Mouse (Mus musculus) cerebellum, adult (tissue): ENCODE measurements around the gene Cnot6.
A peak's percentile ranks its signal among the peaks of the same experiment; 100 is the strongest.

ENCODE experiments used
- ATAC-seq: cut with Nextera tagmentation; 2 replicates; pipeline ENCODE4 v1.9.2; 2017; ENCODE audit warnings: mild to moderate bottlenecking, moderate library complexity, mixed read lengths; ENCODE audit not compliant: insufficient number of reproducible peaks, low FRiP score, low TSS enrichment

The Cnot6 gene

DNA sequence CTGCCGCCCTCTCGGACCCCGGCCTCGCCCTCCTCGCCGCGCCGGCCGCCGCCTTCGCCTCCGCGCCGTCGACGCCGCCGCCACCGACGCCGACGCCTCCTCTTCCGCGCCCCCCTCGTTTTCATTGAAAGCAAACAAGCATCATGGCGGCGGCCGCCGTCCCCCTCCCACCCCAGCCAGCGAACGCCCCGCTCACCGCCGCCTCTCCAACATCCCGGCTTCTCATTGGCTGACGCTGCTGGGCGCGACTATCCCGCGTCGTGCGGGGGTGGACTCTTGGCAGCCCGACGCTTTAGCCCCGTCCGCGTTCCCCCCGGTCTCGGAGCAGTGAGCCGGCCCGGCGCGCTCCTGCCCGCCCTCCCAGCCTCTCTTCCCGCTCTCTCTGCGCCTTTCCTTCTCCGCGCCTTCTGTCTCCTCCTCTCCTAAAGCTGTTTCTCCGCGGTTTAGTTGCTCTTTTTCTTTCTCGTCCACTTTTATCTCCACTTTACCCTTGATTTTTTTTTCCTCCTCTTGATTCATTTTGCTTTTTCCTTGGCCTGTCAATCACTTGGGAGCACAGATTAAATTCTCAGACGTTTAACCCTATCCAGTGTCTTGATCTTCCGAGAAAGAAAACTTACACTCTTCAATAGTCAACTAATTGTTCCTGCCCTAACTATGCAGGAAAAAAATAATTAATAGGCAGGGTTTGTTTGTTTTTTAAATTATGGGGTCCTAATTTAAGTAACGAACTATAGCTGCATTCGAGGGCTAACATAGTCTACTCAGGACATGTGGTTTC is at the start of gene Cnot6:
Cnot6 (minus strand) TSS at position 169 of the 781 bp plus-strand sequence.
- ATAC-seq, result peak; percentile 98

DNA sequence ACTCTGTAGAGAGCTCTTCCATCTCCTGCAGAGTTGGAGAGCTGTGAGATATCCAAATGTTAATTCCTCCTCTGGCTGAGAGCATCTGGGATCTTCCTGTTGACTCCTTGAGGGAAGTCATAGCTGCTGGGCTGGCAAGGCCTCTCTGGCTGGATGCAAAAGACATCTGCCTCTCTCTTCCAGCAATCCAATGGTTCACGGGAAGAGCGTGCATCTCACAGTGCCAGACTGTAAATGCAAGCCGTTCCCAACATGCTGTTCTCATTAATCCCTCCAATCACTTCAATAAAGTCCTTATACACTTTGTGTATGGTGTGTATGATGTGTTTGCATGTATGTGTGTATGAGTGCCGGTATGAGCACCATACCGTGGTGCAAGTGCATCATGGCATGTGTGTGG is 48.6 kb upstream of the Cnot6 start:
- ATAC-seq, result no peak

DNA sequence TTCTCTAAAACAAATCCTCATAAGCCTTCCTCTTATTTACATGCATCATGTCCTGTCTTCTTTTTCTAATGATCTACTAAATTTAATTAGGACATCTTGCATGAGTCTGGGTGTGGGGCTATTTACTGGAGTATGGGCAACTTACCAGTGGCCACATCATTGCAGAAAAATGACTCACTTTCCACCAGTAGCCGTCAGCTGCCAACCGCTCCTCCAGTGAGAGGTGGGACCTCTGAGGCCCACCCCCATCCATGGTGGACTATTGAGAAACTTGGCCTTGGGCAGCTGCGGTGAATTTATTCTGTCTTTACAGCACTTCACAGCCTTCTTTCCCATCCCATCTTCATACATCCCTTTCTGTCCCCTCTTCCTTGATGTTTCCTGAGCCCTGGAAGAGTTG is 45.6 kb upstream of the Cnot6 start:
- ATAC-seq, result no peak

DNA sequence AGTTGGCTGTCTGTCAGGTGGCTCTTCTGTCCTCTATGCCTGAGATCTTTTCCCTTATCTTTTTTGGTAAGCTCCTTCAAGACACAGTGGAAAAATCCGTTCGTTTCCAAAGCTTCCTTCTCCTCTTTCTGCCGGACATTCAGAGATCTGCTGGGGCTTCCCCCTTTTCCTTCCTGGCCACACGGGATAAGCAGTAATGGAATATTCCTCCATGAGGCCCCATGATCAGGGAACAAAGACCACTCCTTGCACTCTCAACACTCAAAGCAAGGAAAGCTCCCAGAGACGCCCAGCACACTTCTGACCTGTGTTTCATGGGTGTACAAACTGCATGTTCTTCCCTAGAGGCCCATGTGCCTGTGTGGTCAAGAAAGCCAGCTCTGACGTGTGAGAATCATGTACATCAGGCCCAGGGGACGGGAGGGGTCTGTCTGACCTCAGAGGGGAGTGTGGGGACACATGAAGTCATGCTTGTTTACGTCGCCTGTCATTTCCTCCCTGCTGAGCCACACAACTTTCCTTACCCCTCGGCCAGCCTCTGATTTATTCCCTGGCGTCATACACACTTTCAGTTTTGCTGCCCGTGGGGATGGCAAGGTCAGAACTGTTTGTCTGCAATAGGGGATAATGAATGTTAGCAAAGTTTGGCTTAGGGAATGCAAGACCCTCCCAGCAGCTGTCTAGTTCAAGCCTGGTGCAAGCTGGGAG is 42.6 kb upstream of the Cnot6 start:
- ATAC-seq, result no peak

DNA sequence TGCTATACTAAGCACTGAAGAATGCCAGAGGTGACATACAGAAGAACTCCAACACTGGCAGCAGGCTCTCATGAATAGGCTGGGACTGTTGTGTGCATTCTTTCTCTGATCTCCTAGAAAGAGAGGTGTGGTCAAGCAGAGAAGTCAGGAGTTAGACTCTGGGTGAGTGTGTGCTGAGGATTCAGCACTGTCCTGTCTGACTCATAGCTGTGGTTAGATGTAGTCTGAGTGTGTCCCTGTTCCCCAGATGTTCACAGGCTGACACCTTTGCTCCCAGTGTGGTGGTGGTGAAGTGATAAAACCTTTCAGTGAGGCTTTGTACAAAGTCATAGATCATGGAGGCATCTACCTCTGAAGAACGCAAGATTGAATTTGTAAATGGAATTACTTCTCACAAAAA is 34.2 kb upstream of the Cnot6 start:
- ATAC-seq, result no peak

DNA sequence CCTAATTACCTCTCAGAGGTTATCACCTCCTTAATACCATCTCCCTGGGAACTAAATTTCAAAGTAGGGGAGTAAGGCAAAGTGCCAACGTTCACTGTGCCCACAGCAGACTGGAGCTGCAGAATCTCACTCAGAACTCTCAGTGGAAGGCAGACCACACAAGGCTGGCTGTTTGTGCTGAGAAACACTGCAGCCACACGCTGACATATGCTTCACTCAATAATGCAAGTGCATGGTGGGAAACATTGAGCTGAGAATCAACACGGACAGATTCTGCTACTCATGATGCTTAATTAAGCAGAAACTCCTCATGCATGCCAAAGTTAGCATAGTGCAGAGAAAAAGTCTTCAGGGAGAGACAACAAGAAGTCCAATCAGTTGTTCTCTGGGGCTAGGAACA is 33.3 kb upstream of the Cnot6 start:
- no peak for ATAC-seq

DNA sequence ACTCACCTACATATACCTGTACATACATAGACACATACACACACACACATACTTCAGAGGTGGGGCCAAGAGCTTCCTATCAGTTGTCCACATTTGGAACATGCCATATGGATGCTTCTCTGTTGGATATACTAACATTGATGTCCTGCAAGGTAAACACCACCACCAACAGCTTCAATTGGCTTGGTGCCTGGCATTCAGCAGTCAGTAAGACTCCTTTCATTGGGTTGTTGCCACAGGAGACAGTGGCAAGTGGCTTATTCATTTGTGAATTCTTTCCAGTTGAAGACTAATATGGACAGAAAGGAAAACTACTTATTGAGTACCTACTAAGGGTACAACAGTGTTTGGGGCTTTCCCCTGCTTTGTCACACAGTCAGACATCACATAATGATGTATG is 32.5 kb upstream of the Cnot6 start:
- no peak for ATAC-seq

DNA sequence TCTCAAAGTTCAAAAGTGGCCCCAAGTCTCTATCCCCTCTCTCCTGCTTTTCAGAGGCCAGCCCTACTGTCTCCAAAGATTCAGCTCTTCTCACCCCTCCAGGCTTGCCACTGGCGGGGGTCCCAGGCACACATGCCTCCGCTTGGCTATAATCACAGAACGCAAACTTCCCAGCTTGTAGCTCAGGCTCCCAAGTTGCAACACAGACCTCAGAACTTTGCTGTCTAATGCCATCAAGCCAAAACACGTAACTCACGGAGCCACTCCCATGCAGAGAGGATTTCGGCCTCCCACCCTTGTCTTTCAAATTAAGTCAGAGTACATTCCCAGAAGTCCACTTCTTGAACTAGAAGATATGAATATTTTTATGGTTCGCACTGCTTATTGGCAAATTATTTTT is 31.1 kb upstream of the Cnot6 start:
- ATAC-seq, result no peak

DNA sequence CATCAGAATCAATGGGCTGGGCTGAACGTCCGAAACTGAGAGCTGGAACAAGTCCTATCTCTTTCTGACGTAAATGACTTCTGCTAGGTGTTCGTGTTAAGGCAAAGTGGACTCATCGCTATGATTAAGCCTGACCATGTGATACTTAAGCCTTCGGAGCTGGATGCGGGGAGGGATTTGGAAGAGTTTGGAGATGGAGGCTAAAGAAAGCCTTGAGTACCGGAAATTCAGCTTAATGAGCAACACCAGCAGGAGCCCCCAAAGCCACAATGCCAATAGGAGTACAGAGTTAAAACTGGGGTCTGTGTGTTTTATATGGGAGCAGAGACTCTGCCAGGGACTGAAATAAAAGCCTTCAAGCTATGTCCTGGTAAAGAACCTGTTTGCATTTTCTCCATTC is 29.7 kb upstream of the Cnot6 start:
- ATAC-seq, result no peak

DNA sequence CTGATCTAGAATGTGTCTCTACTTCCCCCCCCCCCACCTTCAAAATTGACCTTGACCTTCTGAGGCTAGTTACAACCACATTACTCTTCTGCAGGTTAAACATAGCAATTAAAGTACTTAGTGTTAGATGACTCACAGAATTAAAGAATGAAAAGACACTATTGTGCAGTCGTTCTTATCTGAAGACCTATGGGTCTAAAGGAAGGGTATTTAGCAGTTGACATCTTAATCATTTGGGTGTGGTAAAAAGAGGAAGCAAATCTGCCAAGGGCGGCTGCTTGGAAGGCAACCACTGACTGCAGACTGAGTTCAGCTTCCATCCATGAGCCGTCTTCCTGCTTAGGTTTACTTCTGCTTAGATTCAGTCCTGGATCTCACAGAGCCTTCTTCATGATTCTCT is 27.3 kb upstream of the Cnot6 start:
- ATAC-seq, result no peak

DNA sequence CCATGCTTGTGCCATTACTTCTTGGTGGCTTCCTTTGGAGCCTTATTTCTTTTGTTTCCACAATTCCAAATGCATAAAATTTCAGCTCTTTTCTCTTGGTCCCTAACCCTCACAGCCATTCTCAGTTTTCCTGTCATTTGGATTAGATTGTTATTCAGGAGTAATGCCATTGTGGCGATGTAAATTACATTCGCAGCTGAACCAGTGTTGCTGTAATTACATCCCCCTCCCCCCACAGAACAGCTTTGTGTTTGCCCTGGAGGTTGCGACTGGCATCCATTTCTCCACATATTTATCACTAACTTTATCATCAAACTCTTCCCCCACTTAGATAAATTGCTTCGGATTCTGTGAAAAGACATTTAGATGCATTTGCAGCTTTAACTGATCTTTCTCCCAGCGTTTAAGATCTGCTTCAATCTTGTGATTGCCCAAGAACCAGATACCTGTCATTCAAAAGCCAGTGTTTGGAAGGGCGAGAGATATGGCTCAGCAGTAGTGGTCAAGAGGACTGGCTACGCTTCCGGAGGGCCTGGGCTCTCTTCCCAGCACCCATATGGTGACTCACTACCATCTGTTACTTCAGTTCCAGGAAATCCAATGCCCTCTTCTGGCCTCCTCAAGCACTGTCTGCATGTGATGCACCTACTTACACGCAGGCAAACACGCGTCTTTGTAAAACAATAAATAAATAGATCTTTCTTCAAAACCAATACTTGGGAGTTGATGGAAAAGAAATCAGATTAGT is 26.3 kb upstream of the Cnot6 start:
- no peak for ATAC-seq

DNA sequence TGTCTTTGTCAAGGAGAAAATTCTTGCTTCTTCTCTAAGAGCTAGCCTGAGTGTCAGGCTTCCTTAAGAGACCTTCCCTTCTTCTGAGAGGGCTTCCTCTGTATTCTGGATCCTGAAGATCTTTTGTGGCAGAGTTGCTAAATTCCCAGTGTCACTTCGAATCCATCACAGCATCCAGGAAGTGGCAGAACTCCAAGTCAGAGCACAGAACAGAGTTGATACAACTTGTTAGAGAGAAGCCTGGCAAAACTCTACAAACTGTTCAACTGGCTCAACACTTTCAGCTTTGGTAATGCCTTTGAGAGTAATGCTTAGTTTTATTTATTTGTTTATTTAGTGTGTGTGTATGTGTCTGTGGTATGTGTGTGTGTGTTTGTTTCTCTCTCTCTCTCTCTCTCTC is 25.1 kb upstream of the Cnot6 start:
- no peak for ATAC-seq

DNA sequence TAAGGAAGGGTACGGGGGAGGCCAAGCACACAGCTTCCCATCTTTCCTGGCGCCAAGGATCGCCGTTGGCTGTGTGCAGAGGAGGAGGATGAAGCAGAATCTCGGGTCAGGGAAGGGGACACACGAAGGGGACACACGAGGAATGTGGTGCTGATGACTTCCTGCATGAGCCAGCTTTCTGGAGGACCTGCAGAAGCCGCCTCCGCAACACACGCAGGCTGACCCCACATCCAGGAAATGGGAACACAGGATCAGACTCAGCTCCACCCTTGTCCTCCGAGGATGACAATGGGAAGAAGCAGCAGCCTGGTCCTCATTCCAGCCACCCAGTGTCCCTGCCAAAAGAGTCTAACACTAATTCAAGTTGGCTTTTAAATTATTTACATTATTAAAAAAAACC is 22.2 kb upstream of the Cnot6 start:
- no peak for ATAC-seq

DNA sequence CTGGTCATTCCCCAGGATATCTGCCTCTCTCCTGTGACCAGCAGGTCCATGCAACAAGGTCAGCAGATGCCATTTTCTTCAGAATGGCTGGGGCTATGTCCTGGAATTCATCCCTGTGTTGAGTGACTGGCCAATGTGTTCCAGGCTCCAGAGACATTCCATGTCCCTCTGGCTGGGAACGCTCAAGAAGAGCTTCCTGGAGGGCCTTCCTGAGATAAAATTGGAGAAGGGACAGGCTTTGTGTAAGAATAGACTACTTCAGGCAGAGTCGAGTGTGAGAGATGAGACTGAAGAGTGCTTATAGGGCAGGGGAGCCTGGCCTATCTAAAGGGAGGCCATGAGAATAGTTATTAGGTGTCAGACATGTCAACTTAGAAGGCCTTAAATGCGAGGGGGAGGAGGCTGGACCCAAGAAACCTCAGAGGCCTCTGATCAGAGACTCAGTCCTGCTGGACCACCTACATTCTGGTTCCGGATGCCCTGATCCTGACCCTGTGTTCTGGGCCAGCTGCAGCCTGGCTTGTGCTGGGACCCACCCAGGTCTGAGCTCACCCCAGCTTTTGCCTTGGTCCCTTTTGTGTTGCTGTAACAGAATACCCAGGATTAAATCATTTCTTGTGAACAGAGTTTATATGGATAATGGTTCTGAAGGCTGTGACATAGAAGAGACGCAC is 17.9 kb upstream of the Cnot6 start:
- ATAC-seq, result no peak

DNA sequence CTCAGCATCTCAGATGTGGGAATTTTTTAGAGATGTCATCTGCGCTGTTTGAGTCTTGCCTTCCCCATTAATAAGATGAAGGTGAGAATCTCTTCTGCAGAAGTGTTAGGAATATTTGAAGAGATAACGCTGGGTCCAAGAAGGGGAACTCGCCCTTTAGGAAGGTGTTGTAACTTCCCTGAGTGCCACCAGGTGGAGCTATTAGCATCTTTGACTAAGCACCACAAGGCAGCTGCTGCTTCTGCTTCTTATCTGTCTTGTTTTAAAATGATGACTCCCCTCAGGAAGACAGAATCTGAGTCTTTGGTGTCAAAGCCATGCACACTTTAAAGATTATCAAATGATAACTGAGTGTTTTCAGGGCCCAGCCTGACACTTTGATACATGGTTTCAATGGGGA is 15.4 kb upstream of the Cnot6 start:
- no peak for ATAC-seq

DNA sequence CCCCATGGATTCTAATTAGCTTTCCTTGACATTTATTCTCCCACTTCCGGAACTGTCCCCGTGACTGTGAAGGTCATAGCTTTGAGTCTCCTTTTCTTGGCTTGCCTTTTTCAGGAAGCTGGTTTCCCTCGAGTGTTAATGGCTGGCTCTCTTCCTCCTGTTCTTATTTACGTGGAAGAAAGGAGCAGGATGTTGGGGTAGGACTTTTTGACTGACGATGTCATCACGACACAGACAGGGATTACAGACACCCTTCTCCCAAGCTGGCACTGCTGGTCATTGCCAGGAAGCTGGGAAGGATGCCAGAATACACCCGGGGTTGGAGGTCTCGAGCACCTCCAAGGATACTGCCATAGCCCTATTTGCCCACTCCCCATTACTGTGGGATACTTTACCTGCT is 14.3 kb upstream of the Cnot6 start:
- ATAC-seq, result no peak

DNA sequence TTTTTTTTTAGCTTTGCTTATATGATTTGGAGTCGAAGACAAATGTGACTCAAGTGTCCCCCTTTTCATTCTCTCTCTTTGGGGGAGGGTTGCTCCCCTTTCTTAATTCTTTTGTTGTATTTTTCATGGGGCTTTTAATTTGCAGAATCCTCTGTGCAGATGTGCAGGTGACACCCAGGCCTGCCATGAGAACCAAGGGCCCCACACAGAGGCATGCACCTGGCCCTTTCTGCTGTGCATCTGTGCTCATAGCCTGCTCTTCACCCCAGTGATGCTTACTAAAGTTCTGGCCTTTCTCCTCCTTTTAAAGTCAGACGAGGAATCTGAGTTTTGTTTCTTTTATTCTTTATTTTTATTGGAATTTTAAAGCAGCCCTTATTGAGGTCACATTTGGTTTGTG is 12.2 kb upstream of the Cnot6 start:
- no peak for ATAC-seq

DNA sequence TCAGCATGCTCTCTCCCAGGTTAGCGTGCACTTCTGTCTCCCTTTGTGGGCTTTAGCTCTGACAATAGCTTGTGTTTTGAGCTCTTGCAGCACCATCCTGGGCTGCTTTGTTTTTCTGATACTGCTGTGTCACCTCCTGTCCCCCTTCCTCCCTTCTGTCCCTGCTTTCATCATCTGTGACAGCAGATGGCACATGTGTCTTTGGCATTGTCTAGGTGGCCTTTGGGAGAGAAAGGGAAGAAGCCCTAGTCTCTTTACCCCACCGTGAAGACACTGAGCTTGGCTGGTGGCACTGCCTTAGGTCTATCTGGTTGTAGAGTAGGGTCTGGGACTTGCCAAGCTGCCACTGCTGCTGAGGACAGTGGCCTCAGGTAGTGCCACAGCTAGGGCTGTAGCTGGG is 10.8 kb upstream of the Cnot6 start:
- ATAC-seq, result no peak

DNA sequence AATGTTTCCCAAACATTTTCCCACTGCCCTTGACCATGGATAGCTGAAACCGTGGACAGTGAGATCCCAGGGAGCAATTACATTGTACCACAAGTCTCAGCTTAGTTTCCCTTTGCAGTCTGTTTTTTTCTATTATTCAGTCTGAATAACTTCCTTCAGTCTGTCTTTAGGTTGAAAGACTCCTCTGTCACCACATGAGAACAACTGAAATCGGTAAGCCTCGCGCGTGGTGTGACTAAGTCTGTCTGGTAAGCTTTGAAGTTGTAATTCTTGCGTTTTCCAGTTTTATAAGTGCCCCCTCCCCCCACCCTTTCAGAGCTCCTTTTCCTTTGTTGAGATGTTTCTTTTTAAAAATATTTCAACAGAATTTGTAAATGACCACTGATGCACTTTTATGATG is 10.2 kb upstream of the Cnot6 start:
- ATAC-seq, result no peak

DNA sequence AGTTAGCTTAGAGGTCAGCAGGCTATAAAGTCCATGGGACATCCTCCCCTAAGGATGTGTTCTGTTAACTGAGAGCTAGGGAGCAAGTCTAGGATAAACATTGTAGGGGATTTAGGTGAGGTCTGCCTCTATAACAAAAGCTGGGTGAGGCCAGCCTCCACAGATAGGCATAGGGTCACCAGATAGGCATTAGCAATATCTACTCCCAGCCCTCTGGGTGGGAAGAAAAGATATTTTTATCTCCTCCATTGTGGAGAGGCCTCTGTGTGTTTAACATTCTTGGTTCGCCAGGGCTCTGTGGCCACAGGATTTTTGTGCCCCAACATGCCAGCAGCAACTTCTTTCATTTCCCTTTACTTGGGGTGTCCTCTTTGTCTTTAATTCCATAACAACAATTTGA is 8.8 kb upstream of the Cnot6 start:
- ATAC-seq, result no peak
